Mouse (Mus musculus): ENCODE data around the gene P3h2. TPM values are rescaled to one million over a fixed set of nuclear protein-coding genes. Genes with fewer than 3 reads are reported as not detected.

P3h2 gene
- polyA plus RNA-seq, 1 experiment from 2014 or later: 9.5 TPM

DNA sequence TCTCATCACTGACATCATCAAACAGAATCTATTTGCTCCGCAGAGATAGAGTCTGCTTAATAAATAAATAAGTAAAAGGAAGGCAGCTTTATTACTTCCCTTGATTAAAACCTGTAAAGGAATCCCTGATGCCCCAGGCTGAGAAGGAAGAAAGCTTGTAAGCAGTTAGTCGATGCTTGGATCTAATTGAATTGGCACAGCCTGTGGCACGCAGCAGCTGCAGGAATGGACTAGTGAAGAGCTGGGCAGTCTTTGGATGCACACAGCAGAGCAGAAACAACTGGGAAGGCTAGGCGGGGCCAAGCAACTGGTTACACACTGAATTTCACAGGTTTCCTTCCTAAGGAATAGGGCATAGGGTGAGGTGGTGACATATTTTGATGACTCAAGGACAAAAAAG is 5.4 kb downstream of the P3h2 start:
- H3K27me3 ChIP-seq (ENCODE audit: control insufficient read depth, insufficient read depth, low read length): no peaks in the 10 kb centered on the region

DNA sequence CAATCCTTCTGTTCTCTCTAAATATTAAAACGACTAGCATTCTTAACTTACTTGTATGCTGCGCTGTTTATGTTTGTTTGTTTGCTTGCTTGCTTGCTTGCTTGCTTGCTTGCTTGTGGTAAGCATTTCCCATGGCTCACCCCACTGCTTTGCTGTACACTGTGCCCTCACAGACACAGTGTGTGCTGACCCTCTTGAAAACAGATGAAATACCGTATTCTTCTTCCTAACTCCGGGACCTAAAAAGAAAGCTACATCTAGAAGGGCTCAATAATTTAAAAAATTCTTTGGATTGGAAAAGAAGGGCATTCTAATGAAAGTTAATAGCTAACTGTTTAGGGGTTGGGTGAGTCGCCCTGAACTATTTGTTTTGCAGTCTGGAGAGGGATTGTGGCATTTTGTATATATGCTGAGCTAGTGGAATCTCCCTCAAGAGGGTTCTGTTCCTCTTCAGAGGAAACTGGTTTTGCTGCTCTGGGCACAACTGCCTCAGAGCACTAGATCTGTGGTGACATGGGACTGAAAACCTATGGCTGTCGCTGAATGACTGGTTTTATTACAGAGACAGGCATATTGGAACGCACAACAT is 9.8 kb downstream of the P3h2 start:
- Histone ChIP-seq H3K9ac (ENCODE audit: low read depth, low read length) (no peak overlapping the region), H3K9me3 (ENCODE audit: control insufficient read depth, low read length) (no peaks in the 10 kb centered on the region), H3K4me3 (ENCODE audit: low read length) (no peak overlapping the region), H3K27ac (ENCODE audit: low read depth, low read length) (no peak overlapping the region), H3K4me1 (ENCODE audit: control insufficient read depth, insufficient read depth, low read length) (0 out of 2 replicates have a peak, but pooled peaks cover 3% of the 10 kb centered on the region), H3K27me3 (ENCODE audit: control insufficient read depth, insufficient read depth, low read length) (no peaks in the 10 kb centered on the region), H3K4me2 (replicated peaks; ENCODE audit: low read depth, low read length) (no peak overlapping the region), H3K36me3 (ENCODE audit: control insufficient read depth, insufficient read depth, low read length) (no peaks in the 10 kb centered on the region)
- ATAC-seq (ENCODE audit: low FRiP score, low TSS enrichment): no peak
- 80% methylated on average over 7 of the region's 7 CpGs for WGBS

More for the DNA sequence above, 5.4 kb downstream of the P3h2 start:
- no peak overlapping the region for H3K27ac ChIP-seq (ENCODE audit: low read depth, low read length)
- no peaks in the 10 kb centered on the region for H3K36me3 ChIP-seq (ENCODE audit: control insufficient read depth, insufficient read depth, low read length)
- no peak overlapping the region for H3K4me3 ChIP-seq (ENCODE audit: low read length)
- no peak for ATAC-seq (ENCODE audit: low FRiP score, low TSS enrichment)
- H3K9me3 ChIP-seq (ENCODE audit: control insufficient read depth, low read length): no peaks in the 10 kb centered on the region
- no peak overlapping the region for H3K4me2 ChIP-seq (replicated peaks; ENCODE audit: low read depth, low read length)
- 62% methylated on average over 4 of the region's 4 CpGs for WGBS
- no peak overlapping the region for H3K9ac ChIP-seq (ENCODE audit: low read depth, low read length)
- H3K4me1 ChIP-seq (ENCODE audit: control insufficient read depth, insufficient read depth, low read length): 0 out of 2 replicates have a peak, but pooled peaks cover 8% of the 10 kb centered on the region

DNA sequence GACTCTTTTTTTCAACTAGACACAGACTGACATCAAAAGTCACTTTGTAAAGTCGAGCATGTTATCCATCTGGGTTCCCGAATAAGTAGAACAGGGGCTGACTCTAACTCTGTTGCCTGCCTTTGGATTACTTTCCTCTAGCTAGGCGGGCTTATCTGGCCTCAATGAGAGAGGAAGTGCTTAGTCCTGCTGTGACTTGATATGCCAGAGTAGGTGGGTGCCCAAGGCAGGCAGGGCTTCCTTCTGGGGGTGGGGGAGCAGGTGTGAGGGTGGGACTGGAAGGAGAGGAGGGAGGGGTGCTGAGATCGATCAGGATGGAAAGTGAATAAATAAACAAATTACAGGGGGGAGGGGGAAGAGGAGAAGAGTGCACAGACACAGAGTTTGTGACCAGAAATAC is 11.7 kb downstream of the P3h2 start:
- Histone ChIP-seq H3K27ac (ENCODE audit: low read depth, low read length) (no peak overlapping the region), H3K9me3 (ENCODE audit: control insufficient read depth, low read length) (no peaks in the 10 kb centered on the region), H3K27me3 (ENCODE audit: control insufficient read depth, insufficient read depth, low read length) (no peaks in the 10 kb centered on the region), H3K4me2 (replicated peaks; ENCODE audit: low read depth, low read length) (no peak overlapping the region), H3K4me1 (ENCODE audit: control insufficient read depth, insufficient read depth, low read length) (0 out of 2 replicates have a peak, but pooled peaks cover 3% of the 10 kb centered on the region), H3K9ac (ENCODE audit: low read depth, low read length) (no peak overlapping the region), H3K4me3 (ENCODE audit: low read length) (no peak overlapping the region), H3K36me3 (ENCODE audit: control insufficient read depth, insufficient read depth, low read length) (no peaks in the 10 kb centered on the region)
- no peak for ATAC-seq (ENCODE audit: low FRiP score, low TSS enrichment)
- 67% methylated on average over 4 of the region's 4 CpGs for WGBS

DNA sequence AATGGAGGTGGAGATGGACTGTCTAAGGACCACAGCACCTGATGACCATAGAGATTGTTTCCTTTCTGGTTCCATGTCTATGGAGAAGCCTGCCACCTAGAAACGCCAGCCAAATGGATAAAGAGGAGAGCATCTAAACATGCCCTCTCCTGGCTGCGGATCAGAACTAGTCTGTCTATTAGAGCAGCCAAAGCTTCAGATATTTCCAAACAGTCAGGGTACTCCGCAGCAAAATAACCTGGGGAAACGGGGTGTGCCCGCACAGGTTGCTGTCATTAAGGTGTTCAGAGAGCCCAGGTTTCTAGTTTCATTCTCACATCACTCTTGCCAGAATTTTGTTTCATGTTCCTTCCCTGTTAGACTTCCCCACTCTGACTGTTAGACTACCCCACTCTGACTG is 16.6 kb downstream of the P3h2 start:
- no peak overlapping the region for H3K9ac ChIP-seq (ENCODE audit: low read depth, low read length)
- WGBS: 88% methylated on average over 5 of the region's 5 CpGs
- no peaks in the 10 kb centered on the region for H3K4me1 ChIP-seq (ENCODE audit: control insufficient read depth, insufficient read depth, low read length)
- no peak overlapping the region for H3K4me3 ChIP-seq (ENCODE audit: low read length)
- no peak overlapping the region for H3K27ac ChIP-seq (ENCODE audit: low read depth, low read length)
- H3K36me3 ChIP-seq (ENCODE audit: control insufficient read depth, insufficient read depth, low read length): no peaks in the 10 kb centered on the region
- no peak overlapping the region for H3K4me2 ChIP-seq (replicated peaks; ENCODE audit: low read depth, low read length)
- H3K9me3 ChIP-seq (ENCODE audit: control insufficient read depth, low read length): no peaks in the 10 kb centered on the region
- ATAC-seq (ENCODE audit: low FRiP score, low TSS enrichment): no peak
- H3K27me3 ChIP-seq (ENCODE audit: control insufficient read depth, insufficient read depth, low read length): no peaks in the 10 kb centered on the region

DNA sequence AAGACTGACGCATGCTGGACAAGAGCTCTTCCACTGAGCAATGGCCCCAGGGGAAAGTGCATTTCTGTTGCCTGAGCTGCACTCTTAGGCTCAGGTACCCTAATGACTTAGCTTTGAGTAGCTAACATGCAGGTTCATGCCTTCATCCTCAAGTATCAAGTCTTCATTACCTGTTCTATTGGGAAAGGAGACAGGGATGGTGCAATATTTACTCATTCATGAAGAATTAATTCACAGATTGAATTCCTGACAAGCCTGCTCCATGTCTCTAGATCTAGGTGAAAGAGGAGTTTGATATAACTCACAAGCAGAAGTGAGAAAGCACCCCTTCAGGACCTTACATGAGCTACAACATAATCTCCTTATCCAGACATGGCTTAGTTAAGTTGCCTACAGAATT is 17.3 kb downstream of the P3h2 start:
- Histone ChIP-seq H3K4me3 (ENCODE audit: low read length) (no peak overlapping the region), H3K4me1 (ENCODE audit: control insufficient read depth, insufficient read depth, low read length) (0 out of 2 replicates have a peak, but pooled peaks cover under 1% of the 10 kb centered on the region), H3K36me3 (ENCODE audit: control insufficient read depth, insufficient read depth, low read length) (no peaks in the 10 kb centered on the region), H3K27ac (ENCODE audit: low read depth, low read length) (no peak overlapping the region), H3K9ac (ENCODE audit: low read depth, low read length) (no peak overlapping the region), H3K27me3 (ENCODE audit: control insufficient read depth, insufficient read depth, low read length) (no peaks in the 10 kb centered on the region), H3K9me3 (ENCODE audit: control insufficient read depth, low read length) (no peaks in the 10 kb centered on the region), H3K4me2 (replicated peaks; ENCODE audit: low read depth, low read length) (no peak overlapping the region)
- 72% methylated on average over 1 of the region's 1 CpGs for WGBS
- ATAC-seq (ENCODE audit: low FRiP score, low TSS enrichment): no peak

DNA sequence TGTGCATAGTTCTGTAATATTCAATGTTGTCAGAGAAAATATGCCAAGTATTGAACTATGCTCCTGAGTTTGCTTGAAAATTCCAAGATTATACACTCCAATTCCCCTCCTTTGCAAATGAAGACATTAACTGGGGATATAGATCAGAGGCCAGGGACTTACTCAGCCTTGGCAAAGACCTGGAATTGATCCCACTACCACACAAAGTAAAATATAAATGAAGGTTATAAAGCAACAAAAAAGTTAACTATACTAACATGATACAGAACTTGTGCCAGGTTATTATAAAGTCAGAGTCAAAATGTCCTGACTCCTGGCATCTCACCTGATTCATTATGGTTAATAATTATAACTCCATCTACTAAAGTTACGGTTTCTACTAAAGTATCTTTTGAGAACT is 18.6 kb downstream of the P3h2 start:
- Histone ChIP-seq H3K9me3 (ENCODE audit: control insufficient read depth, low read length) (no peaks in the 10 kb centered on the region), H3K9ac (ENCODE audit: low read depth, low read length) (no peak overlapping the region), H3K4me2 (replicated peaks; ENCODE audit: low read depth, low read length) (no peak overlapping the region), H3K4me1 (ENCODE audit: control insufficient read depth, insufficient read depth, low read length) (0 out of 2 replicates have a peak, but pooled peaks cover 10% of the 10 kb centered on the region), H3K27ac (ENCODE audit: low read depth, low read length) (no peak overlapping the region), H3K4me3 (ENCODE audit: low read length) (no peak overlapping the region), H3K27me3 (ENCODE audit: control insufficient read depth, insufficient read depth, low read length) (no peaks in the 10 kb centered on the region), H3K36me3 (ENCODE audit: control insufficient read depth, insufficient read depth, low read length) (no peaks in the 10 kb centered on the region)
- 85% methylated on average over 1 of the region's 1 CpGs for WGBS
- no peak for ATAC-seq (ENCODE audit: low FRiP score, low TSS enrichment)

DNA sequence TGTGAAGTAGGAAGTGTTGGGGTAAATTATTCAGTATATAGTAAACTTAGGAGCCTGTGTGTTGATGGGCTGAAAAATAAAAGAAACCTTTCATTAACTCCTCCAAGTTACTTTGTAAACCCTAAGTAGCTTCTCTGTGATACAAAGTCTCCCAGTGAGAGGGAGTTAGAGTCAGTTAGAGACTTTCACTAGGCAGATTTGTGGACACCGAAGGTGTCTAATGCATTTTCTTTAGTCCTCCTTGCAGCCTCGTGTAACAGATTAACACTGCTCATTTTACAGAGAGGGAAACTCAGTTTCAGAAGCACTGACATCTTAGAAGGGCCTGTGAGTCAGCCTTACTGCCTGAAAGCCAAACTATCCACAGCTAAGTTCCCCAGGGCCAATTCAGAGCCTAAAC is 20.4 kb downstream of the P3h2 start:
- Histone ChIP-seq H3K4me3 (ENCODE audit: low read length) (no peak overlapping the region), H3K4me1 (ENCODE audit: control insufficient read depth, insufficient read depth, low read length) (0 out of 2 replicates have a peak, but pooled peaks cover 10% of the 10 kb centered on the region), H3K36me3 (ENCODE audit: control insufficient read depth, insufficient read depth, low read length) (no peaks in the 10 kb centered on the region), H3K27ac (ENCODE audit: low read depth, low read length) (no peak overlapping the region), H3K4me2 (replicated peaks; ENCODE audit: low read depth, low read length) (no peak overlapping the region), H3K27me3 (ENCODE audit: control insufficient read depth, insufficient read depth, low read length) (no peaks in the 10 kb centered on the region), H3K9ac (ENCODE audit: low read depth, low read length) (no peak overlapping the region), H3K9me3 (ENCODE audit: control insufficient read depth, low read length) (no peaks in the 10 kb centered on the region)
- no peak for ATAC-seq (ENCODE audit: low FRiP score, low TSS enrichment)
- WGBS: 45% methylated on average over 2 of the region's 2 CpGs

DNA sequence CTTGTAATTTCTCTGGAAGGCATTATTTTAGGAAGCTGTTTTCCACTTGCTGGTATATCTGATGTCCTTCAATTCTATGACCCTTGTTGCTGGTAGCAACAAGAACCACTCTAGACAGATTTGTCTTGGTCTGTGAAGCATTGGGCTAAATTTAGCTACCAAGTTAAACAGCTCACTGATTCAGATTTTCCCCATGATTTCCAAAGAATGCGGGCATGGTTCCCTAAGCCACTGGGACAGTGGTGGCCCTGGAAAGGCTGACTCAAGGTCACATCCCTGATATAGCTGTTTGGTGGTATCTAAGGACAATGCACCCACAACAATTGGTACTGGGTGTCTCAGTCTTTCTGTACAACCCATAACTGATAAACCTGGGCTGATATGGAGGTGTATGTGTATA is 22.8 kb downstream of the P3h2 start:
- Histone ChIP-seq H3K27me3 (ENCODE audit: control insufficient read depth, insufficient read depth, low read length) (no peaks in the 10 kb centered on the region), H3K4me2 (replicated peaks; ENCODE audit: low read depth, low read length) (no peak overlapping the region), H3K9ac (ENCODE audit: low read depth, low read length) (no peak overlapping the region), H3K4me1 (ENCODE audit: control insufficient read depth, insufficient read depth, low read length) (peaks cover 13% of the 10 kb centered on the region; the same call in 1 of the 2 replicates), H3K4me3 (ENCODE audit: low read length) (no peak overlapping the region), H3K27ac (ENCODE audit: low read depth, low read length) (no peak overlapping the region), H3K36me3 (ENCODE audit: control insufficient read depth, insufficient read depth, low read length) (no peaks in the 10 kb centered on the region), H3K9me3 (ENCODE audit: control insufficient read depth, low read length) (no peaks in the 10 kb centered on the region)
- WGBS: 69% methylated on average over 1 of the region's 1 CpGs
- ATAC-seq (ENCODE audit: low FRiP score, low TSS enrichment): peak; percentile 40; the same call in 1 of the 2 replicates

DNA sequence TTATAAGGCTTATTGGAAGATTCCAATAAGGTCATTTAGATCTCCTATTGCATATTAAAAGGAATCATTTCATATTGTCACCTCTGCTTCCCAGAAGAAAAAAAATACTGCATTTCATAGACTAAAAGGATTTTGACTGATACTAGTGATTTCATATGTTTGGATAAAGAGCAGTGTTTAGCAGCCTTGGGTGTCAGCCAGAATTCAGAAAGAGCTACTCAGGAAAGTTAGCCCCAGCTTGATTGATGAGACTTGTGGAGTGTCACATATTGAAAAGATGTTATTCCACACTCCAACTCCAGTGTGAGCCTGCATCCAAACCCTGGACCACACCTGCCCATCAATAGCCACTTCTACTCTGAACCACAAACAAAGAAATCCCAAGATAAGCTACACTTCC is 23.2 kb downstream of the P3h2 start:
- no peaks in the 10 kb centered on the region for H3K27me3 ChIP-seq (ENCODE audit: control insufficient read depth, insufficient read depth, low read length)
- H3K27ac ChIP-seq (ENCODE audit: low read depth, low read length): no peak overlapping the region
- no peak for ATAC-seq (ENCODE audit: low FRiP score, low TSS enrichment)
- H3K9ac ChIP-seq (ENCODE audit: low read depth, low read length): no peak overlapping the region
- peaks cover 13% of the 10 kb centered on the region; the same call in 1 of the 2 replicates for H3K4me1 ChIP-seq (ENCODE audit: control insufficient read depth, insufficient read depth, low read length)
- H3K9me3 ChIP-seq (ENCODE audit: control insufficient read depth, low read length): no peaks in the 10 kb centered on the region
- H3K36me3 ChIP-seq (ENCODE audit: control insufficient read depth, insufficient read depth, low read length): no peaks in the 10 kb centered on the region
- no peak overlapping the region for H3K4me2 ChIP-seq (replicated peaks; ENCODE audit: low read depth, low read length)
- no peak overlapping the region for H3K4me3 ChIP-seq (ENCODE audit: low read length)
